Mouse (Mus musculus): ENCODE data around the gene Nfkbie.
A peak's percentile ranks its signal among the peaks of the same experiment; 100 is the strongest.

The Nfkbie gene

GRCm38 (mm10) chr17:45555452-45556106, at the start of gene Nfkbie:
Gene Nfkbie (plus strand): TSS chr17:45555703.
- peak; percentile 82 for DNase-seq (ENCODE audit: low spot score)

DNA sequence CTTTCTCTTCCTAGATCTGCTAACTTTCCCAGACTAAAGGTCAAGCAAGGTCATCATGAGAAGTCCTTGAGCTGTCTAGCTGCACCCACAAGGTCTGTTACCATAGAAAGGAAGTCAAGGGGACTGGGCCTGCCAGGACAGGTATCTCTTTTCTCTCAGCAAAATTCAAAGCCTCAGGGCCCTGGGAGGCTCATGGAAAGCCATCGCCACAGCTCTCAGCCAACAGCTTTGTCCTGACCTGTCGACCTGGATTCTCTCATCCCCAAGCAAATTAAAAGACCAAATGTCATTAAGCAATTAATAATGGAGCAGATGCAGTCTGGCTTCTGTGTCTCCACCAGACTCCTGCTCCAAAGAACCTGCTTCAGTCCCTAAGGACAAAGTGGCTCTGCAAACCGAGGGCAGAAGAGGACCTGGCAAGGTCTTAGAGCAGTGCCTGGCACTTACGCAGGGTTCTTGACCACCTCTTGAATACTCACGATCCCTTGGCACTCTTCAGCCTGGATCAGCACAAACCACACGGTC, 49.5 kb upstream of the Nfkbie start:
- DNase-seq (ENCODE audit: low spot score), result no peak

GRCm38 (mm10) chr17:45506700-45507189, 48.8 kb upstream of the Nfkbie start, which contains the start of gene Aars2:
Gene Aars2 (plus strand): TSS chr17:45506841.
- DNase-seq (ENCODE audit: low spot score), result peak; percentile 85

DNA sequence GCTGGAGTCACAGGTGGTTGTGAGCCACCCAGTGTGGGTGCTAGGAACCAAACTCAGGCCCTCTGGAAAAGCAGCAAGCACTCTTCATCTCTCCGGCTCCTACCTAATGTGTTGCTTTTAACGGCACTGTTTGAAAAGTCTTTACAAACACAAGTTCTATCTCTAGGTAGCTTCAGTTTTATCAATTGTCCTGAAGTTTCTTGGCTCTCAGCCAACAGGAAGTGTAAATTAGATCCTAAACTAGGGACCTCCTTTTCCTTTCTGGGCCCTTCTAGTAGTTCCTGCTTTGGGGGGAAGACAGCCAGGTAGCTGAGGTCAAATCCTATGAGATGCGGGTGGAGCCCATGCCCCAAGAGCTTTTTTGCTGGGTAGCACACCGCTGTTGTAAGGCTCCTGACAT, 44.6 kb upstream of the Nfkbie start:
- DNase-seq (ENCODE audit: low spot score), result no peak

- no peak for DNase-seq (ENCODE audit: low spot score)
Measured at GRCm38 (mm10) chr17:45511757-45512156, 43.7 kb upstream of the Nfkbie start.

- DNase-seq (ENCODE audit: low spot score), result no peak
Measured at GRCm38 (mm10) chr17:45515204-45515726, 40.2 kb upstream of the Nfkbie start.

- no peak for DNase-seq (ENCODE audit: low spot score)
Measured at GRCm38 (mm10) chr17:45515806-45516205, 39.7 kb upstream of the Nfkbie start.

DNA sequence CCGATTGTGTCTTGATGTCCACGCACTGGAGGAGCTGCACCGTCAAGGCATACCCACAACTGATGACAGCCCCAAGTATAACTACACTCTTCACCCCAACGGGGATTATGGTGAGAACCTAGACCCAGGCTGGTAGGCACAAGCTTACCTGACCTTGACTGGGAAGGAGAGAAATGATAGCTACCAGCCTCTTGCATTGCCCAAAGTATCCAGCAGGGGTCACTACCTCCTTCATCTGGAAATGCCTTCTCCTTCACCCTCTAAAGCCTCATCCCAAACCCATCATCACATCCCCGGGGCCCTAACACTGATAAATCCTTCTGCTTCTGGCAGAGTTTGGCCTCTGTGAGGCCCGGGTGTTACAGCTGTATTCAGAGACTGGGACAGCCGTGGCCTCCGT, 39.0 kb upstream of the Nfkbie start:
- DNase-seq (ENCODE audit: low spot score), result peak; percentile 58

GRCm38 (mm10) chr17:45517135-45517534, 38.4 kb upstream of the Nfkbie start:
- DNase-seq (ENCODE audit: low spot score), result no peak

DNA sequence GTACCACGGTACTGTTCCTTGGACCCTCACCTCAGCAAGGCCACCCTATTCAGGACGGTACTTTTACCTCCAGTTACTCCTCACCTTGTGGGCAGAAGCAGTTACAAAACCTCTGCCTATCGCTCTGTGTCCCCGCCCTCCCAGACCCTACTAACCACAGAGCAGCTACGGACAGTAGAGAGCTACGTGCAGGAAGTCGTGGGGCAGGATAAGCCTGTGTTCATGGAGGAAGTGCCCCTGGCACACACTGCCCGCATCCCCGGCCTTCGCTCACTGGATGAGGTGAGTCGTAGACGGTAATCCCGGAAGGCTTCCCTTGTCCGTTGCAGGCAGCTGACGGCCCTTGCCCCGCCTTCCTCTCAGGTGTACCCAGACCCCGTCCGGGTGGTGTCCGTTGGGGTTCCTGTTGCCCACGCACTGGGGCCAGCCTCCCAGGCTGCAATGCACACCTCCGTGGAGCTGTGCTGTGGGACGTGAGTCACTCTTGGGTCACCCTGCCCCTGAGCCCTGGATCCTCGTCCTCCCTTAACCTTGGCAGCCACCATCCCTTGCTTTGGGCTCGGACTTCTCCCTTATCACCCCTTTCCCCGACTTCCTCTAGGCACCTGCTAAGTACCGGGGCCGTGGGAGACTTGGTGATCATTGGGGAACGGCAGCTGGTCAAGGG, 37.8 kb upstream of the Nfkbie start:
- DNase-seq (ENCODE audit: low spot score), result no peak

- no peak for DNase-seq (ENCODE audit: low spot score)
Measured at GRCm38 (mm10) chr17:45518766-45519475, 36.6 kb upstream of the Nfkbie start.

- no peak for DNase-seq (ENCODE audit: low spot score)
Measured at GRCm38 (mm10) chr17:45520136-45520535, 35.4 kb upstream of the Nfkbie start.

- no peak for DNase-seq (ENCODE audit: low spot score)
Measured at GRCm38 (mm10) chr17:45523263-45523662, 32.2 kb upstream of the Nfkbie start, which contains the start of gene Tcte1. Gene Tcte1 (plus strand): TSS chr17:45523434.

- DNase-seq (ENCODE audit: low spot score), result no peak
Measured at GRCm38 (mm10) chr17:45524961-45525360, 30.5 kb upstream of the Nfkbie start.

DNA sequence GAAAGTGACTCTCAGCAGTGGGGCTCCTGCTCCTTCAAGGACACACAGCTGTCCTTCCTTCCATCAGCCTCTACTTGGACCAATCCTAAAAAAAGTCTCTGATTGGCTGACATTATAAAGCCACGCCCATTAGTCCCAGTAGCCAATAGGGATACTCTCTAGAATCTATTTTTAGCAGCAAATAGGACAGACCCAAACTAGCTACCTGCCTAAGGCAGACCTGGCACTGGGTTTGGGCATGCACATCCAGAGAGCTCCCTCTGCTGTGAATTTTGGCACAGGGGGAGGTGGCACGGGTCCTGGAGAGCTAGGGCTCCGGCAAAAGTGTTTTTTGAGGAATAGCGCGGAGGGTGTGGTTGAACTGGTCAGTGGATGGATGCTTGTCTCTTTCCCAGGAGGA, 28.9 kb upstream of the Nfkbie start:
- no peak for DNase-seq (ENCODE audit: low spot score)

DNA sequence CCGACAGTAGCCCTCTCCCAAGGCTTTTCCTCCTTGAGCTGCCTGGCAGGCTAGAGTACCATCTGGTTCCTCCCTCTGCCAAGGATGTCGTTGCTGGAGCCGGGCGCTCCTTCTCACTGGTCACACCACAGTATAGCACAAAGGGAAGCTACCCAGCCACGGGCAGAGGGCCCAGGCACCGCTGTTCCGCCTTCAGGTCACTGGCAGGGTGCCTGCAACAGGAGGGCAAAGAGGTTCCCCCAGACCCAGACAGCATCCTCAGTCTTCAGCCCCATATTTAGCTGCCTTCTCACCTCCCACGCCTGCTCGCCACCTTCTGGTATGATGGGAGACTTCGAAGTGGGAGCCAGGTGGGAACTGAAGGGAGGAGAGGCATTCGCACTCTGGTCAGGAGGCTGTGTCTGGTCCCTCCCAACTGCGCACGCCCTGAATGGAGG, 25.1 kb upstream of the Nfkbie start:
- no peak for DNase-seq (ENCODE audit: low spot score)

DNA sequence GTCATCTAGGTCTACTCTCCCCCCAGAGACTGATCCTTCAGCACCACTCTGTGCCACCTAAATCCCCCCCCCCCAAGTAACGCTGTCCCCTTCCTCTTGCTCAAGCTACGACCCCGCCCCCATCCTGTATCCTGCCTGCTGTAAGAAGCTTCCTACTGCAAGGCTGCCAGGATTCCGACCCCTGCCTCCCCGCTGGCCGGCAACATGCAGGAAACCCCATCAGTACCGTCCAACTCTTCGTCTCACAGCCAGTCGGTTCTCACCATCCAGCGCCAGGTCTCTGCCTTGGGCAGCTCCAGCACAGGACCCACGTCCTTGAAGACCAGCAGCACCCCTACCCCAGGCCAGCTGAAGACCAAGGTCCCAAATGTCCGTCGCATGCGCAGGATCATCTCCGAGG, 22.6 kb upstream of the Nfkbie start:
- no peak for DNase-seq (ENCODE audit: low spot score)

GRCm38 (mm10) chr17:45536264-45536663, 19.2 kb upstream of the Nfkbie start:
- no peak for DNase-seq (ENCODE audit: low spot score)

GRCm38 (mm10) chr17:45538394-45538793, 17.1 kb upstream of the Nfkbie start:
- no peak for DNase-seq (ENCODE audit: low spot score)

DNA sequence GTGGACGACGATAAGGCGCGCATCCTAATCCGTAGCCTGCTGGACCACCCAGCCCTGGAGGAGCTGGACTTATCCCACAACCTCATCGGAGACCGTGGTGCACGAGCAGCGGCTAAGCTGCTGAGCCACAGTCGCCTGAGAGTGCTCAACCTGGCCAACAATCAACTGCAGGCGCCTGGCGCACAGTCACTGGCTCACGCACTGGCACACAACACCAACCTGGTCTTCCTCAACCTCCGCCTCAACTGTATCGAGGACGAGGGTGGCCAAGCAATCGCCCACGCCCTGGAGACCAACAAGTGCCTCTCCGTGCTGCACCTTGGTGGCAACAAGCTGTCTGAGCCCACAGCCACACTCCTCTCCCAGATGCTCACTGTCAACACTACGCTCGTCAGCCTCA, 15.8 kb upstream of the Nfkbie start:
- DNase-seq (ENCODE audit: low spot score), result no peak

GRCm38 (mm10) chr17:45542129-45542528, 13.4 kb upstream of the Nfkbie start:
- DNase-seq (ENCODE audit: low spot score), result no peak

DNA sequence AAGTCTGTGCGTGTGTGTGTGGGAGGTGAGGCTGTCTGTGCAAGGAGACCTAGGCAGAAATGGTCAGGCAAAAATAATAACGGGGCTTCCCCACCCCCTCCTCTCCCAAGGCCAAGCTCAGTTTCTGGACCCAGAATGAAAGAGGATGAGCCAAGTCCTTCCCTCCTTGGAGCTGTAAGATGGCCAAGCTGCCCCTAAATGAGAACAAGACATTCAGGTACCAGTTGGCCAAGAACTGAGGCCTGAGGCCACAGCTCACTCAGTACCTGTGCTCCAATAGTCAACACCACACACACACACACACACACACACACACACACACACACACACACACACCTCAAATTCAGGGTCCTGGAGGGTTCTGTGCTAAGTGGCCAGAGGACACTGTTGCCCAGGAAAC, 12.8 kb upstream of the Nfkbie start:
- no peak for DNase-seq (ENCODE audit: low spot score)

Measured in left cerebral cortex, adult 11 months (tissue).